38 mouse cellular contexts compared by ENCODE assay signal in genomic region chr10:117226002-117226401, GRCm38 (mm10). TPM values are rescaled to one million over a fixed set of nuclear protein-coding genes. Genes with fewer than 3 reads are reported as not detected.
"Had no signal": no experiment of that assay in that cellular context is flagged by ENCODE, and none has a peak within 500 bp of the region (broad histone marks: within the 10 kb centered on the region; RNA-seq: fewer than 3 reads in every experiment).

No protein-coding gene starts in this region.

- H3K27me3 ChIP-seq: embryonic facial prominence, embryonic 12.5 days; embryonic facial prominence, embryonic 13.5 days; embryonic facial prominence, embryonic 15.5 days; forebrain, embryonic 12.5 days; forebrain, embryonic 13.5 days; forebrain, embryonic 15.5 days had no signal

- H3K4me3 ChIP-seq: embryonic facial prominence, embryonic 12.5 days; embryonic facial prominence, embryonic 13.5 days; embryonic facial prominence, embryonic 15.5 days; erythroblast, embryonic 14.5 days; forebrain, embryonic 10.5 days; forebrain, embryonic 12.5 days; forebrain, embryonic 13.5 days; forebrain, embryonic 15.5 days; gastrocnemius, adult 2 months; heart, adult 2 months had no signal

- H3K27ac ChIP-seq: embryonic facial prominence, embryonic 10.5 days; embryonic facial prominence, embryonic 12.5 days; embryonic facial prominence, embryonic 13.5 days; embryonic facial prominence, embryonic 15.5 days; forebrain, embryonic 10.5 days; forebrain, embryonic 12.5 days; forebrain, embryonic 13.5 days; forebrain, embryonic 15.5 days; gastrocnemius, adult 2 months; heart, adult 2 months had no signal

- H3K9me3 ChIP-seq: embryonic facial prominence, embryonic 10.5 days; embryonic facial prominence, embryonic 12.5 days; embryonic facial prominence, embryonic 13.5 days; embryonic facial prominence, embryonic 15.5 days; forebrain, embryonic 10.5 days; forebrain, embryonic 12.5 days; forebrain, embryonic 13.5 days; forebrain, embryonic 15.5 days had no signal

- DNase-seq: cerebellum, adult 2 months; cerebellum, adult 8-10 months; cerebellum, adult 9-10 months; cerebellum, adult 9-11 months; cerebellum, postnatal 10 days; cerebellum, postnatal 14 days; cerebellum, postnatal 25 days; cerebellum, postnatal 36 days; embryo, embryonic 11 days; forebrain, postnatal 0 days; gastrocnemius, adult 2 months; gastrocnemius, postnatal 10 days; gastrocnemius, postnatal 14 days; gastrocnemius, postnatal 25 days; gastrocnemius, postnatal 36 days; heart, adult 18-20 months; heart, adult 2 months had no signal

RNA-seq across cellular contexts. Expression of gene 9530003J23Rik, which starts 12.5 kb away (rescaled TPM):
- total RNA-seq: common myeloid progenitor, adult 5-6 weeks; forebrain, postnatal 0 days; gastrocnemius, adult 18-20 months; gastrocnemius, adult 2 months; gastrocnemius, adult 8-10 months; gastrocnemius, postnatal 10 days; gastrocnemius, postnatal 14 days; gastrocnemius, postnatal 25 days; gastrocnemius, postnatal 36 days; gastrocnemius, postnatal 4 days; granulocyte monocyte progenitor cell, adult 5-6 weeks; heart, adult 18-20 months; heart, adult 2 months had no signal
- polyA plus RNA-seq: cerebellum, adult 2 months; cortical plate, adult 2 months; embryonic facial prominence, embryonic 10.5 days; embryonic facial prominence, embryonic 11.5 days; embryonic facial prominence, embryonic 12.5 days; embryonic facial prominence, embryonic 13.5 days; embryonic facial prominence, embryonic 14.5 days; embryonic facial prominence, embryonic 15.5 days; erythroblast, embryonic 14.5 days; forebrain, embryonic 10.5 days; forebrain, embryonic 11.5 days; forebrain, embryonic 12.5 days; forebrain, embryonic 13.5 days; forebrain, embryonic 14.5 days; forebrain, embryonic 15.5 days; forebrain, embryonic 16.5 days; frontal cortex, adult 2 months; heart, adult 2 months had no signal
